Mouse (Mus musculus) MEL (cell line): ENCODE measurements at regions not wholly inside any gene's neighbourhood (a gene's known extent, or its start where the extent isn't known, plus 50 kb on each side); places are given as distances from the start of the nearest gene placed in this dataset.

ENCODE experiments used
- DNase-seq: peaks from one replicate; pipeline ENCODE4 v3.0.0; 2011; ENCODE audit warnings: low read depth, low spot score
- H3K27ac ChIP-seq: 2 replicates; pipeline ENCODE4 v1.5.1; 2012; ENCODE audit warnings: low read depth, mild to moderate bottlenecking, control low read depth, low read length, moderate library complexity; ENCODE audit not compliant: control insufficient read depth
- H3K27me3 ChIP-seq, 2 experiments: fragments of 150-350 bp in 1 of 2; sonication (generic) in 1 of 2; 2 replicates each; pipeline ENCODE4 v1.6.1; 2012; ENCODE audit warnings: low read length in 2 of 2, mild to moderate bottlenecking in 2 of 2, improper control_type of control experiment in 1 of 2, moderate library complexity in 1 of 2; ENCODE audit not compliant: insufficient read depth in 2 of 2, control insufficient read depth in 1 of 2
- H3K36me3 ChIP-seq, 2 experiments: 2 replicates each; pipeline ENCODE4 v1.6.1; 2012 to 2014; ENCODE audit warnings: low read length in 2 of 2, improper control_type of control experiment in 1 of 2, inconsistent platforms in 1 of 2, mild to moderate bottlenecking in 1 of 2; ENCODE audit not compliant: insufficient read depth in 2 of 2, control insufficient read depth in 1 of 2
- H3K4me1 ChIP-seq, 2 experiments: fragments of 150-350 bp in 1 of 2; sonication (generic) in 1 of 2; 2 replicates each; pipeline ENCODE4 v1.6.1; 2012; ENCODE audit warnings: low read length in 2 of 2, improper control_type of control experiment in 1 of 2, mild to moderate bottlenecking in 1 of 2; ENCODE audit not compliant: insufficient read depth in 2 of 2, control insufficient read depth in 1 of 2
- H3K4me3 ChIP-seq, 2 experiments: fragments of 150-350 bp in 1 of 2; sonication (generic) in 1 of 2; 2 replicates each; pipeline ENCODE4 v1.5.1; 2012; ENCODE audit warnings: low read depth in 2 of 2, low read length in 2 of 2, mild to moderate bottlenecking in 2 of 2, moderate library complexity in 2 of 2, control low read depth in 1 of 2, improper control_type of control experiment in 1 of 2; ENCODE audit not compliant: control insufficient read depth in 1 of 2, insufficient read depth in 1 of 2
- H3K79me2 ChIP-seq: 2 replicates; pipeline ENCODE4 v1.6.1; 2012; ENCODE audit warnings: mild to moderate bottlenecking, low read length, moderate library complexity; ENCODE audit not compliant: control insufficient read depth, poor library complexity, insufficient read depth
- H3K9ac ChIP-seq: 2 replicates; pipeline ENCODE4 v1.6.1; 2012; ENCODE audit warnings: low read depth, mild to moderate bottlenecking, control low read depth, low read length, moderate library complexity; ENCODE audit not compliant: control insufficient read depth, poor library complexity, severe bottlenecking
- H3K9me3 ChIP-seq: fragments of 150-350 bp; sonication (generic); replicated peaks from 2 replicates; pipeline ENCODE4 v1.6.1; 2012; ENCODE audit warnings: mild to moderate bottlenecking, low read length, improper control_type of control experiment, moderate library complexity; ENCODE audit not compliant: insufficient read depth
- CHD2 ChIP-seq: IDR thresholded peaks from 2 replicates; pipeline ENCODE4 v1.6.1; 2011; ENCODE audit warnings: low read length, improper control_type of control experiment
- CTCF ChIP-seq, 3 experiments: IDR thresholded peaks in 2 of 3; conservative IDR thresholded peaks in 1 of 3; 2 replicates each; pipeline ENCODE4 v1.5.1; 2011 to 2012; ENCODE audit warnings: low read length in 3 of 3, low read depth in 2 of 3, mild to moderate bottlenecking in 2 of 3, improper control_type of control experiment in 1 of 3, inconsistent platforms in 1 of 3, mixed read lengths in 1 of 3, moderate library complexity in 1 of 3; ENCODE audit not compliant: control insufficient read depth in 1 of 3, insufficient read depth in 1 of 3, poor library complexity in 1 of 3, severe bottlenecking in 1 of 3
- E2F4 ChIP-seq: IDR thresholded peaks from 2 replicates; pipeline ENCODE4 v1.6.1; 2011; ENCODE audit warnings: low read depth, low read length, improper control_type of control experiment, borderline replicate concordance
- HCFC1 ChIP-seq: IDR thresholded peaks from 2 replicates; pipeline ENCODE4 v1.6.1; 2012; ENCODE audit warnings: low read depth, mild to moderate bottlenecking, inconsistent platforms, low read length, improper control_type of control experiment, moderate library complexity
- KAT2A ChIP-seq: conservative IDR thresholded peaks from 2 replicates; pipeline ENCODE4 v1.6.1; 2012; ENCODE audit warnings: low read depth, low read length, improper control_type of control experiment, inconsistent platforms
- MAX ChIP-seq: IDR thresholded peaks from 2 replicates; pipeline ENCODE4 v1.6.1; 2011; ENCODE audit warnings: low read length, improper control_type of control experiment
- MAZ ChIP-seq: IDR thresholded peaks from 2 replicates; pipeline ENCODE4 v1.6.1; 2012; ENCODE audit warnings: low read depth, mild to moderate bottlenecking, inconsistent platforms, low read length, improper control_type of control experiment
- MXI1 ChIP-seq: IDR thresholded peaks from 2 replicates; pipeline ENCODE4 v1.6.1; 2011; ENCODE audit warnings: mild to moderate bottlenecking, low read depth, low read length, improper control_type of control experiment
- MYC ChIP-seq: IDR thresholded peaks from 2 replicates; pipeline ENCODE4 v1.6.1; 2011; ENCODE audit warnings: low read depth, mild to moderate bottlenecking, low read length, improper control_type of control experiment, moderate library complexity
- NELFE ChIP-seq: IDR thresholded peaks from 2 replicates; pipeline ENCODE4 v1.6.1; 2011; ENCODE audit warnings: low read depth, low read length, improper control_type of control experiment
- NRF1 ChIP-seq: IDR thresholded peaks from 2 replicates; pipeline ENCODE4 v1.6.1; 2014; ENCODE audit warnings: low read depth, mild to moderate bottlenecking, inconsistent platforms, low read length, improper control_type of control experiment, moderate library complexity; ENCODE audit not compliant: poor library complexity, insufficient read depth, severe bottlenecking
- POLR2AphosphoS2 ChIP-seq: IDR thresholded peaks from 2 replicates; pipeline ENCODE4 v1.6.1; 2011; ENCODE audit warnings: low read length, improper control_type of control experiment
- RCOR1 ChIP-seq: IDR thresholded peaks from 2 replicates; pipeline ENCODE4 v1.6.1; 2012; ENCODE audit warnings: low read depth, mild to moderate bottlenecking, inconsistent platforms, low read length, improper control_type of control experiment
- SIN3A ChIP-seq: IDR thresholded peaks from 2 replicates; pipeline ENCODE4 v1.6.1; 2012; ENCODE audit warnings: low read length, improper control_type of control experiment, inconsistent platforms
- SMC3 ChIP-seq: IDR thresholded peaks from 2 replicates; pipeline ENCODE4 v1.6.1; 2011; ENCODE audit warnings: low read depth, low read length, improper control_type of control experiment
- TBP ChIP-seq: IDR thresholded peaks from 2 replicates; pipeline ENCODE4 v1.8.0; 2011; ENCODE audit warnings: low read depth, low read length, improper control_type of control experiment
- TCF12 ChIP-seq: IDR thresholded peaks from 2 replicates; pipeline ENCODE4 v1.6.1; 2014; ENCODE audit warnings: low read depth, mild to moderate bottlenecking, inconsistent platforms, low read length, improper control_type of control experiment, moderate library complexity
- ZKSCAN1 ChIP-seq: IDR thresholded peaks from 2 replicates; pipeline ENCODE4 v1.6.1; 2012; ENCODE audit warnings: low read depth, mild to moderate bottlenecking, inconsistent platforms, low read length, improper control_type of control experiment, moderate library complexity
- ZNF384 ChIP-seq: IDR thresholded peaks from 2 replicates; pipeline ENCODE4 v1.6.1; 2012; ENCODE audit warnings: low read depth, mild to moderate bottlenecking, inconsistent platforms, low read length, improper control_type of control experiment

- TF ChIP-seq SIN3A (no peak), ZNF384 (no peak), KAT2A (no peak), TCF12 (no peak), TBP (no peak), MAZ (no peak), MXI1 (no peak), HCFC1 (no peak), RCOR1 (no peak), CHD2 (no peak), MAX (no peak), ZKSCAN1 (no peak), POLR2AphosphoS2 (no peak), NRF1 (no peak), MYC (no peak), NELFE (no peak), E2F4 (no peak), CTCF (IDR thresholded peaks at IDR 0.05 in 2 of 3, conservative IDR thresholded peaks at IDR 0.05 in 1 of 3; ENCODE audit: control insufficient read depth in 1 of 3, insufficient read depth in 1 of 3, low read depth in 2 of 3, low read length in 3 of 3, poor library complexity in 1 of 3, severe bottlenecking in 1 of 3) (no peak), SMC3 (no peak)
- Histone ChIP-seq H3K9ac (no peak overlapping the region), H3K4me3 (no peak overlapping the region)
These were observed 460.8 kb upstream of the Plxna2 start for GRCm38 (mm10) chr1:194157268-194157667.

GRCm38 (mm10) chr1:194148416-194149364, 469.3 kb upstream of the Plxna2 start:
- H3K27me3 ChIP-seq = no peaks in the 10 kb centered on the region
- H3K4me1 ChIP-seq = no peaks in the 10 kb centered on the region

More at GRCm38 (mm10) chr1:194157268-194157667, 460.8 kb upstream of the Plxna2 start:
- DNase-seq = no peak
- Histone ChIP-seq H3K27ac (no peak overlapping the region), H3K9me3 (no peaks in the 10 kb centered on the region), H3K4me1 (no peaks in the 10 kb centered on the region), H3K27me3 (no peaks in the 10 kb centered on the region), H3K36me3 (no peaks in the 10 kb centered on the region), H3K79me2 (no peaks in the 10 kb centered on the region)

More at GRCm38 (mm10) chr1:194148416-194149364, 469.3 kb upstream of the Plxna2 start:
- DNase-seq = no peak
- H3K9me3 ChIP-seq = no peaks in the 10 kb centered on the region
- H3K36me3 ChIP-seq = no peaks in the 10 kb centered on the region
- no peaks in the 10 kb centered on the region for H3K79me2 ChIP-seq
- no peak overlapping the region for H3K4me3 ChIP-seq
- H3K27ac ChIP-seq = no peak overlapping the region
- no peak for TF ChIP-seq E2F4
- no peak for TF ChIP-seq ZNF384
- no peak for TF ChIP-seq NELFE
- no peak overlapping the region for H3K9ac ChIP-seq
